Mouse (Mus musculus): ENCODE measurements around the gene Akirin1. TPM values are rescaled to one million over a fixed set of nuclear protein-coding genes. Genes with fewer than 3 reads are reported as not detected.
A peak's percentile ranks its signal among the peaks of the same experiment; 100 is the strongest.

The Akirin1 gene
- 47.2 and 51.0 TPM in 2 replicates for polyA plus RNA-seq (2014; fragmentation: Nextera tagmentation; extraction: Ambion mirVana)

GRCm38 (mm10) chr4:123750152-123750651, at the start of gene Akirin1:
Gene Akirin1 (minus strand): TSS chr4:123750345.
- Histone ChIP-seq H3K4me3 (ENCODE audit: low read depth, low read length) (peak within 1 kb of the TSS; percentile 99), H3K4me1 (ENCODE audit: control insufficient read depth, insufficient read depth, low read length) (peaks cover 9% of the 10 kb centered on the region; the same call in 1 of the 2 replicates), H3K36me3 (ENCODE audit: control insufficient read depth, insufficient read depth, low read length) (no peaks in the 10 kb centered on the region), H3K27me3 (ENCODE audit: control insufficient read depth, insufficient read depth, low read length) (no peaks in the 10 kb centered on the region), H3K9me3 (ENCODE audit: control insufficient read depth, low read depth, low read length) (no peaks in the 10 kb centered on the region), H3K4me2 (replicated peaks; ENCODE audit: low read depth, low read length) (peak within 1 kb of the TSS; percentile 81), H3K9ac (replicated peaks; ENCODE audit: low read depth, low read length) (peak within 1 kb of the TSS; percentile 82), H3K27ac (ENCODE audit: low read length) (peak within 1 kb of the TSS; percentile 79)
- WGBS, result 0% methylated on average over 36 of the region's 46 CpGs
- ATAC-seq (ENCODE audit: insufficient number of reproducible peaks, insufficient read depth, low FRiP score, low read depth), result peak; percentile 98

DNA sequence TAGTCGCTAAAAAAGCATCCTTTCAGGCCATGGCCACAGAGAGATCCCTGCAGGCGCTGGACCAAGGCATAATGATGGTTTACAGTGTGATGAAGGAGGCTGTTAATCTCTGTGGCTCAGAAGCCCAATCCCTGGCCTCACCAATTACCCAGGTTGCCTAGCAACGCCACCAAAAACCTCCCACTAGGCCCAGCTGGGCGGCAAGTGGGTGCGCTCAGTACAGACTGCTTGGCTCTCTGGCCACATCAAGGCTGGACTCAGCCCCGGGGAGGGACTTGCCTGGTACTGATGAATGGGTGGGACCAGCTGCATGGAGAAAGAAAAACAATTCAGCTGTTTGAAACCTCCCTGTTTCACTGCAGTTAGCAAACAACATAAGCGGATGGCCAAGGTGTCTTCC, 47.7 kb upstream of the Akirin1 start:
- Histone ChIP-seq H3K27ac (ENCODE audit: low read length) (no peak overlapping the region), H3K9me3 (ENCODE audit: control insufficient read depth, low read depth, low read length) (no peaks in the 10 kb centered on the region), H3K4me2 (replicated peaks; ENCODE audit: low read depth, low read length) (no peak overlapping the region), H3K4me1 (ENCODE audit: control insufficient read depth, insufficient read depth, low read length) (0 out of 2 replicates have a peak, but pooled peaks cover 2% of the 10 kb centered on the region), H3K9ac (replicated peaks; ENCODE audit: low read depth, low read length) (no peak overlapping the region), H3K36me3 (ENCODE audit: control insufficient read depth, insufficient read depth, low read length) (no peaks in the 10 kb centered on the region), H3K27me3 (ENCODE audit: control insufficient read depth, insufficient read depth, low read length) (no peaks in the 10 kb centered on the region), H3K4me3 (ENCODE audit: low read depth, low read length) (no peak overlapping the region)
- no peak for ATAC-seq (ENCODE audit: insufficient number of reproducible peaks, insufficient read depth, low FRiP score, low read depth)
- WGBS, result 53% methylated on average over 7 of the region's 7 CpGs

- 86% methylated on average over 3 of the region's 3 CpGs for WGBS
- Histone ChIP-seq H3K9me3 (ENCODE audit: control insufficient read depth, low read depth, low read length) (no peaks in the 10 kb centered on the region), H3K4me3 (ENCODE audit: low read depth, low read length) (no peak overlapping the region), H3K27ac (ENCODE audit: low read length) (no peak overlapping the region), H3K4me1 (ENCODE audit: control insufficient read depth, insufficient read depth, low read length) (no peaks in the 10 kb centered on the region), H3K27me3 (ENCODE audit: control insufficient read depth, insufficient read depth, low read length) (no peaks in the 10 kb centered on the region), H3K9ac (replicated peaks; ENCODE audit: low read depth, low read length) (no peak overlapping the region), H3K4me2 (replicated peaks; ENCODE audit: low read depth, low read length) (no peak overlapping the region), H3K36me3 (ENCODE audit: control insufficient read depth, insufficient read depth, low read length) (no peaks in the 10 kb centered on the region)
- no peak for ATAC-seq (ENCODE audit: insufficient number of reproducible peaks, insufficient read depth, low FRiP score, low read depth)
These were observed 47.3 kb upstream of the Akirin1 start for GRCm38 (mm10) chr4:123797403-123797802.

DNA sequence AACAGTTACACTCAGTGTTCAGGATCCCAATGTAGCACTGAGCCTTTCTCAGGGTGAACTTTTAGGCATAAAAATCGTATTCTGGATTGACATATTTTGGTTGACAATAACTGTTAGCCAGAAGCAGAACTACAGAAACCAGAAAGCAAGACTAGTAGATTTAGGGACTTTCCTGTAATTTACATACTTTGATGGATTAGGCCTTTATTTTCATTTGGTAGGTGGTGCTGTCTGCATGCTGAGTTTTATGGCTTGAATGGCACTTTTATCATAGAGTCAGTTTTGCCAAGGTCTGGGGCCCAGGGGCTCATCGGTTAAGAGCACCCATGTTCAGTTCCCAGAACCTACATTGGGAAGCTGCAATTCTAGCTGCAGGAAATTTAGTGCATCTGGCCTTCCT, 44.9 kb upstream of the Akirin1 start:
- no peaks in the 10 kb centered on the region for H3K27me3 ChIP-seq (ENCODE audit: control insufficient read depth, insufficient read depth, low read length)
- H3K4me1 ChIP-seq (ENCODE audit: control insufficient read depth, insufficient read depth, low read length), result no peaks in the 10 kb centered on the region
- WGBS, result 72% methylated on average over 2 of the region's 2 CpGs
- no peak overlapping the region for H3K4me3 ChIP-seq (ENCODE audit: low read depth, low read length)
- ATAC-seq (ENCODE audit: insufficient number of reproducible peaks, insufficient read depth, low FRiP score, low read depth), result no peak
- H3K9me3 ChIP-seq (ENCODE audit: control insufficient read depth, low read depth, low read length), result no peaks in the 10 kb centered on the region
- H3K27ac ChIP-seq (ENCODE audit: low read length), result no peak overlapping the region
- no peaks in the 10 kb centered on the region for H3K36me3 ChIP-seq (ENCODE audit: control insufficient read depth, insufficient read depth, low read length)
- no peak overlapping the region for H3K4me2 ChIP-seq (replicated peaks; ENCODE audit: low read depth, low read length)
- no peak overlapping the region for H3K9ac ChIP-seq (replicated peaks; ENCODE audit: low read depth, low read length)

DNA sequence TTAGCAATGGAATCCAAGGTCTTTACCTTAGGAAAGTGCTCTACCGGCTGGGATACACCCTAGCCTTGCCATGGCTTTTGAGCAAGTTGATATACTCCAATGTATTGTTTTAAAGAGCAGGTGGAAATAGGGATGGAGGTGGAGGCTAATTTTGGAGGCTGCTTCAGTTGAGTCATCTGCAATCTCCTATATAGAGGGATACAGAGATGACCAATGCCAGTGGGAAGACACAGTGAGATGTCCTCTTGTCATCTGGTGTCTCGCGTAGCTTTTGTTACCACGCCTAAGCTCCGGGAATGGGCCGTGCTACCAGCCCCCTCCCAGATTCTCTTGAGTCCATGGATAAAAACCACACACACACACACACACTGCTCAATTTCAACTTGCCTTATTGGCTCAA, 43.0 kb upstream of the Akirin1 start:
- no peaks in the 10 kb centered on the region for H3K36me3 ChIP-seq (ENCODE audit: control insufficient read depth, insufficient read depth, low read length)
- H3K9ac ChIP-seq (replicated peaks; ENCODE audit: low read depth, low read length), result no peak overlapping the region
- no peaks in the 10 kb centered on the region for H3K27me3 ChIP-seq (ENCODE audit: control insufficient read depth, insufficient read depth, low read length)
- no peak overlapping the region for H3K4me3 ChIP-seq (ENCODE audit: low read depth, low read length)
- WGBS, result 91% methylated on average over 6 of the region's 6 CpGs
- no peak overlapping the region for H3K4me2 ChIP-seq (replicated peaks; ENCODE audit: low read depth, low read length)
- H3K9me3 ChIP-seq (ENCODE audit: control insufficient read depth, low read depth, low read length), result no peaks in the 10 kb centered on the region
- ATAC-seq (ENCODE audit: insufficient number of reproducible peaks, insufficient read depth, low FRiP score, low read depth), result no peak
- H3K27ac ChIP-seq (ENCODE audit: low read length), result no peak overlapping the region
- 0 out of 2 replicates have a peak, but pooled peaks cover under 1% of the 10 kb centered on the region for H3K4me1 ChIP-seq (ENCODE audit: control insufficient read depth, insufficient read depth, low read length)

- 82% methylated on average over 2 of the region's 2 CpGs for WGBS
These were observed 42.5 kb upstream of the Akirin1 start for GRCm38 (mm10) chr4:123792666-123793065.

GRCm38 (mm10) chr4:123787191-123787985, 37.2 kb upstream of the Akirin1 start, which contains the start of gene Rhbdl2:
Gene Rhbdl2 (plus strand): TSS chr4:123787874.
- Histone ChIP-seq H3K36me3 (ENCODE audit: control insufficient read depth, insufficient read depth, low read length) (no peaks in the 10 kb centered on the region), H3K27ac (ENCODE audit: low read length) (peak within 1 kb of the TSS; percentile 21; the same call in 1 of the 2 replicates), H3K4me3 (ENCODE audit: low read depth, low read length) (no peak within 1 kb of the TSS), H3K9me3 (ENCODE audit: control insufficient read depth, low read depth, low read length) (no peaks in the 10 kb centered on the region), H3K4me2 (replicated peaks; ENCODE audit: low read depth, low read length) (peak within 1 kb of the TSS; percentile 30), H3K4me1 (ENCODE audit: control insufficient read depth, insufficient read depth, low read length) (peaks cover 9% of the 10 kb centered on the region; the same call in 1 of the 2 replicates), H3K27me3 (ENCODE audit: control insufficient read depth, insufficient read depth, low read length) (no peaks in the 10 kb centered on the region), H3K9ac (replicated peaks; ENCODE audit: low read depth, low read length) (no peak within 1 kb of the TSS)
- WGBS, result 31% methylated on average over 12 of the region's 12 CpGs
- peak; percentile 80; the same call in 1 of the 2 replicates for ATAC-seq (ENCODE audit: insufficient number of reproducible peaks, insufficient read depth, low FRiP score, low read depth)

More at GRCm38 (mm10) chr4:123792666-123793065, 42.5 kb upstream of the Akirin1 start:
- no peak overlapping the region for H3K4me3 ChIP-seq (ENCODE audit: low read depth, low read length)
- no peaks in the 10 kb centered on the region for H3K27me3 ChIP-seq (ENCODE audit: control insufficient read depth, insufficient read depth, low read length)
- H3K36me3 ChIP-seq (ENCODE audit: control insufficient read depth, insufficient read depth, low read length), result no peaks in the 10 kb centered on the region
- no peak overlapping the region for H3K9ac ChIP-seq (replicated peaks; ENCODE audit: low read depth, low read length)
- peaks cover 5% of the 10 kb centered on the region; the same call in 1 of the 2 replicates for H3K4me1 ChIP-seq (ENCODE audit: control insufficient read depth, insufficient read depth, low read length)
- no peak for ATAC-seq (ENCODE audit: insufficient number of reproducible peaks, insufficient read depth, low FRiP score, low read depth)
- no peak overlapping the region for H3K4me2 ChIP-seq (replicated peaks; ENCODE audit: low read depth, low read length)
- H3K27ac ChIP-seq (ENCODE audit: low read length), result no peak overlapping the region
- H3K9me3 ChIP-seq (ENCODE audit: control insufficient read depth, low read depth, low read length), result no peaks in the 10 kb centered on the region

DNA sequence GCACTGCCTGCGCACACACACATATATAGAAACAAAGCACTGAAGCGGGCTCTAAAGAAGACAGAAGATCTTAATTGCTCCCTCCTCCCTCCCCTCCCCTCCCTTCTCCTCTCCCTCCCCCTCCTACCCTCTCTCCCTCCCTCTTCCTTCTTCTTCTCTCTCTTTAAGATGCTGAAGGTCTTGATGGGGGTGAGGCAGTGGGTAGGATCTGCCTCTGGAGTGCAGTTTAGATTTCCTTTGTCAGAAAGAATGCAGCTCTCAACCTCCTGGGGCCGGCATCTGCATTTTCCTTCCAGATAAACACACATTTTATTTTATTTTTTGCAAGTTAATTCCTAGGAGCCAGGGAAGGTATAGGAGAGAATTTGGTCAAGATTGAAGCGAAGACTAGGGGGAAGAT, 18.1 kb upstream of the Akirin1 start:
- no peak for ATAC-seq (ENCODE audit: insufficient number of reproducible peaks, insufficient read depth, low FRiP score, low read depth)

More for the DNA sequence above, 18.1 kb upstream of the Akirin1 start:
- Histone ChIP-seq H3K4me2 (replicated peaks; ENCODE audit: low read depth, low read length) (no peak overlapping the region), H3K4me3 (ENCODE audit: low read depth, low read length) (no peak overlapping the region), H3K9me3 (ENCODE audit: control insufficient read depth, low read depth, low read length) (no peaks in the 10 kb centered on the region), H3K27ac (ENCODE audit: low read length) (no peak overlapping the region), H3K36me3 (ENCODE audit: control insufficient read depth, insufficient read depth, low read length) (no peaks in the 10 kb centered on the region), H3K9ac (replicated peaks; ENCODE audit: low read depth, low read length) (no peak overlapping the region), H3K4me1 (ENCODE audit: control insufficient read depth, insufficient read depth, low read length) (no peaks in the 10 kb centered on the region), H3K27me3 (ENCODE audit: control insufficient read depth, insufficient read depth, low read length) (no peaks in the 10 kb centered on the region)
- WGBS, result 79% methylated on average over 4 of the region's 4 CpGs
